Mouse (Mus musculus): ENCODE results near the gene 1300017J02Rik.

DNA sequence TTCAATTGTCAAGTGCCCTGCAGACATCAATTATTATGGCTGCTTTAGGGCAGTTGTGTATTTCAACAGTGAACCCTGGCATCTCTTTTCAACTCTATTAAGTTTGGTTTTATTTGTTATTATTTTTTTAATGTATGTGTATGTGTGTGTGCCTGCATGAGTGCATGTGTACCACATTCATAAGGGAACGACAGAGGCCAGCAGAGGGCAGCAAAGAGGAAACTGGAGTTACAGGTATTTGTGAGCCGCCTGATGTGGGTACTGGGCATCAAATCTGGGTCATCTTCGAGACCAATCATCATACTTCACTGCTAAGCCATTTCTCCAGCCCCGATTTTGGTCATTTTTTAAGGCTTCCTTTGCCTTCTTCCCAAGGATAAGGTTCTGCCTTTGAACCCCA, 39.1 kb downstream of the 1300017J02Rik start:
- TF ChIP-seq CTCF (IDR thresholded peaks at IDR 0.05; ENCODE audit: control insufficient read depth, insufficient read depth, insufficient read length) (no peak), MYOG (IDR thresholded peaks at IDR 0.05; ENCODE audit: control insufficient read depth, extremely low read depth, insufficient read length) (no peak), MYOD1 (IDR thresholded peaks at IDR 0.05; ENCODE audit: control insufficient read depth, insufficient read length, low read depth) (no peak), MAX (IDR thresholded peaks at IDR 0.05) (no peak), CEBPB (IDR thresholded peaks at IDR 0.05; ENCODE audit: low read depth) (no peak), USF1 (IDR thresholded peaks at IDR 0.05; ENCODE audit: low read depth) (no peak), FOSL1 (IDR thresholded peaks at IDR 0.05; ENCODE audit: insufficient read depth, low read length, poor library complexity, severe bottlenecking) (no peak)
